ENCODE assay signal across 15 mouse cellular contexts in the genomic region with DNA sequence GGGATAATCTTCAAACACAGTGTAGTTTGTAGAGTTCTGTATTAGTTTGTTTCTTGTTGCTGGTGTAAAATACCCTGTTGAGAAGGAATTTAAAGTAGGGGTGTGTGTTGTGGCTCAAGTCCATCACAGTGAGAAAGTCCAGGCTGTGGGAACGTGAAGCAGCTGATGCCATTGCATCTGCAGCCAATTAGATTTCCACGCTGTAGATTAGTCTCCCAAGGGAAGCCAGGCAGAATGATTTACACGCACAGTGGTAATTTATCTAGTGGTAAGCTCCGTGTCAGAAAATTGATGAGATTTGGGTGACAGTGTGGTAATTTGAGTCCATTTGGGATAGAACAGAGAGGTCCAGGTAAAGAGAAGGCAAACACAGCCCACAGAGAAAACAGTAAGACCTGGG.
A peak's percentile ranks its signal among the peaks of the same experiment; 100 is the strongest.
DNase-seq lines count a peak whose midpoint lies in the region; ATAC-seq lines count a peak whose summit lies in the region.
"Had no signal": no experiment of that assay in that cellular context is flagged by ENCODE, and none has a peak within 500 bp of the region (broad histone marks: within the 10 kb centered on the region; RNA-seq: fewer than 3 reads in every experiment).

No protein-coding gene starts in this region.

- DNase-seq in heart, adult 11 months, result peak; percentile 84
- DNase-seq in heart, adult 18-20 months, result no peak
- peak; percentile 23 for DNase-seq in neural tube, embryonic 10.5 days (ENCODE audit: extremely low spot score, low spot score)
- peak; percentile 41 for DNase-seq in limb, embryonic 10.5 days (ENCODE audit: low spot score)
- no peak for DNase-seq in lung, postnatal 14 days
- no peak for DNase-seq in lung, postnatal 4 days
- DNase-seq: thymus, adult 18-20 months had no signal

- no peak overlapping the region for H3K4me2 ChIP-seq in neural tube, embryonic 15.5 days
- H3K4me2 ChIP-seq: intestine, embryonic 15.5 days; kidney, embryonic 15.5 days; liver, embryonic 12.5 days; lung, embryonic 15.5 days; neural tube, embryonic 13.5 days had no signal

- peaks cover 15% of the 10 kb centered on the region for H3K4me1 ChIP-seq in neural tube, embryonic 15.5 days
- H3K4me1 ChIP-seq in limb, embryonic 10.5 days, result peaks cover 53% of the 10 kb centered on the region
- H3K4me1 ChIP-seq: intestine, embryonic 15.5 days had no signal

- H3K27ac ChIP-seq in neural tube, embryonic 15.5 days (replicated peaks), result no peak overlapping the region
- H3K27ac ChIP-seq in limb, embryonic 10.5 days, result no peak overlapping the region
- H3K27ac ChIP-seq: intestine, embryonic 15.5 days; kidney, embryonic 15.5 days; liver, embryonic 12.5 days; lung, embryonic 15.5 days; neural tube, embryonic 13.5 days had no signal

- ATAC-seq in neural tube, embryonic 15.5 days (ENCODE audit: low FRiP score), result no peak
- ATAC-seq in megakaryocyte progenitor cell, adult 5-6 weeks (replicated peaks; ENCODE audit: poor library complexity), result no peak
- ATAC-seq: intestine, embryonic 15.5 days; liver, embryonic 12.5 days; Patski had no signal

- WGBS in neural tube, embryonic 15.5 days, result 14% methylated on average over 4 of the region's 4 CpGs
- 7% methylated on average over 4 of the region's 4 CpGs for WGBS in limb, embryonic 10.5 days

- no peak overlapping the region for H3K4me3 ChIP-seq in neural tube, embryonic 15.5 days (replicated peaks)
- H3K4me3 ChIP-seq in limb, embryonic 10.5 days, result no peak overlapping the region
- H3K4me3 ChIP-seq: intestine, embryonic 15.5 days; kidney, embryonic 15.5 days; liver, embryonic 12.5 days; lung, embryonic 15.5 days; neural tube, embryonic 13.5 days had no signal

- no peaks in the 10 kb centered on the region for H3K27me3 ChIP-seq in neural tube, embryonic 15.5 days (replicated peaks)
- H3K27me3 ChIP-seq in limb, embryonic 10.5 days (ENCODE audit: low read depth, poor library complexity, severe bottlenecking), result no peaks in the 10 kb centered on the region
- H3K27me3 ChIP-seq: intestine, embryonic 15.5 days; kidney, embryonic 15.5 days; liver, embryonic 12.5 days; lung, embryonic 15.5 days; neural tube, embryonic 13.5 days; Patski had no signal

- no peaks in the 10 kb centered on the region for H3K9me3 ChIP-seq in neural tube, embryonic 15.5 days (replicated peaks)
- no peaks in the 10 kb centered on the region for H3K9me3 ChIP-seq in limb, embryonic 10.5 days (replicated peaks)
- H3K9me3 ChIP-seq: intestine, embryonic 15.5 days; kidney, embryonic 15.5 days; liver, embryonic 12.5 days; lung, embryonic 15.5 days; neural tube, embryonic 13.5 days had no signal

- H3K9ac ChIP-seq in neural tube, embryonic 15.5 days (replicated peaks), result no peak overlapping the region
- H3K9ac ChIP-seq: intestine, embryonic 15.5 days; kidney, embryonic 15.5 days; liver, embryonic 12.5 days; lung, embryonic 15.5 days; neural tube, embryonic 13.5 days had no signal

- no peaks in the 10 kb centered on the region for H3K36me3 ChIP-seq in neural tube, embryonic 15.5 days
- no peaks in the 10 kb centered on the region for H3K36me3 ChIP-seq in limb, embryonic 10.5 days
- H3K36me3 ChIP-seq: intestine, embryonic 15.5 days; kidney, embryonic 15.5 days; liver, embryonic 12.5 days; lung, embryonic 15.5 days; neural tube, embryonic 13.5 days had no signal

Comparison
In these comparisons a context has a peak if more than half of its experiments do, and no peak if none do; other contexts are left out.
1. DNase-seq: peak in heart, adult 11 months (single experiment), neural tube, embryonic 10.5 days (single experiment) and limb, embryonic 10.5 days (single experiment); none in heart, adult 18-20 months (0 of 2), lung, postnatal 14 days (single experiment) and lung, postnatal 4 days (0 of 2).